ENCODE assay signal across 12 mouse cellular contexts in the genomic region with DNA sequence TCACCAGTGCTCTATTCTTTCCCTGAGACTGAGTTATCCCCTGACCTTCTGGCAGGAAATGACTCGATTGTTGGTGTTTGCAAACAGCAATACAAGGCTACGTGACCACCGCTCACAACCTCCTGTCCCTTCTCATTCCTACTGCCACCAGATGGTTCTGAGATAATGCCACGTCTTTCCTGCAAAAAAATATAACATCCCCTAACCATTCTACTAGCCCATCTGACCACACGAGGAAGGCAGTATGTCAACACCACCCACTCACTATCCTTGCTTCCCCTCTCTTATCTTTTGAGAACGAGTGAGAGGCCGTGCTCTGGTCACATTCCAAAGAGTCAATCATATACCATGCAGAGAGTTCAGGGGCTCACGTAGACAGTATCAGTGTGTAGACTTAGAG.
A peak's percentile ranks its signal among the peaks of the same experiment; 100 is the strongest.
DNase-seq lines count a peak whose midpoint lies in the region; TF ChIP-seq lines count a peak whose summit lies in the region.
"Had no signal": no experiment of that assay in that cellular context is flagged by ENCODE, and none has a peak within 500 bp of the region (broad histone marks: within the 10 kb centered on the region; RNA-seq: fewer than 3 reads in every experiment).

No protein-coding gene starts in this region.

- no peak overlapping the region for H3K4me3 ChIP-seq in heart, embryonic 10.5 days
- no peak overlapping the region for H3K4me3 ChIP-seq in lung, adult 2 months (replicated peaks; ENCODE audit: extremely low read depth, low read depth, low read length)
- H3K4me3 ChIP-seq: neural tube, embryonic 12.5 days had no signal

- no peaks in the 10 kb centered on the region for H3K27me3 ChIP-seq in heart, embryonic 10.5 days (ENCODE audit: insufficient read depth, poor library complexity, severe bottlenecking)
- H3K27me3 ChIP-seq: neural tube, embryonic 12.5 days had no signal

- peaks cover 33% of the 10 kb centered on the region for H3K4me1 ChIP-seq in heart, embryonic 10.5 days
- peaks cover 18% of the 10 kb centered on the region for H3K4me1 ChIP-seq in lung, adult 2 months (ENCODE audit: control insufficient read depth, insufficient read depth, low read length)
- H3K4me1 ChIP-seq: neural tube, embryonic 12.5 days had no signal

- TF ChIP-seq POLR2A in lung, adult 2 months (IDR thresholded peaks at IDR 0.05; ENCODE audit: borderline replicate concordance, extremely low read depth, low read depth, low read length) = no peak

- intact Hi-C loops in heart, postnatal 25 days (cut with DNase I) = no loop called here
- intact Hi-C loops in left cerebral cortex, postnatal 10 days (cut with DNase I) = no loop called here

- H3K27ac ChIP-seq in heart, embryonic 10.5 days = peak overlapping the region; percentile 77
- H3K27ac ChIP-seq: liver, embryonic 14.5 days; neural tube, embryonic 12.5 days had no signal

- H3K9me3 ChIP-seq in heart, embryonic 10.5 days = no peaks in the 10 kb centered on the region
- H3K9me3 ChIP-seq: neural tube, embryonic 12.5 days had no signal

- no peaks in the 10 kb centered on the region for H3K36me3 ChIP-seq in heart, embryonic 10.5 days
- H3K36me3 ChIP-seq: neural tube, embryonic 12.5 days had no signal

- WGBS in heart, embryonic 10.5 days = 30% methylated on average over 8 of the region's 8 CpGs
- WGBS in lung, adult 2 months = 28% methylated on average over 8 of the region's 8 CpGs

- no peak for TF ChIP-seq CTCF in lung, adult 2 months (IDR thresholded peaks at IDR 0.05; ENCODE audit: insufficient read depth, low read length)

- no peak for DNase-seq in heart, embryonic 10.5 days (ENCODE audit: low spot score)
- DNase-seq in heart, postnatal 25 days (ENCODE audit: low spot score) = no peak
- peak; percentile 48 to 74 for DNase-seq in lung, adult 18-20 months
- DNase-seq in lung, adult 2 months = no peak
- DNase-seq in lung, postnatal 14 days = peak; percentile 41
- DNase-seq in yolk sac, embryonic 10.5 days (ENCODE audit: low spot score) = peak; percentile 24
- DNase-seq in layer of hippocampus, adult 8-10 months (ENCODE audit: low spot score in 2 of 2) = no peak
- no peak for DNase-seq in left cerebral cortex, postnatal 10 days (ENCODE audit: extremely low spot score in 1 of 2, low spot score in 2 of 2)
- DNase-seq: adrenal gland, adult 8-10 months; cerebellum, adult 9-10 months had no signal

Comparison
In these comparisons a context has a peak if more than half of its experiments do, and no peak if none do; other contexts are left out.
1. DNase-seq: peak in lung, adult 18-20 months (2 of 2), lung, postnatal 14 days (single experiment) and yolk sac, embryonic 10.5 days (single experiment); none in heart, embryonic 10.5 days (single experiment), heart, postnatal 25 days (single experiment), lung, adult 2 months (single experiment), layer of hippocampus, adult 8-10 months (0 of 2) and left cerebral cortex, postnatal 10 days (0 of 2).